Mouse (Mus musculus) stomach, postnatal 0 days (tissue): ENCODE results near the gene Ift88. TPM values are rescaled to one million over a fixed set of nuclear protein-coding genes. Genes with fewer than 3 reads are reported as not detected.

Experiments used
- ATAC-seq: fragments of 200-750 bp; cut with Nextera tagmentation; 2 replicates; pipeline ENCODE4 v1.8.0; 2017; ENCODE audit not compliant: low FRiP score, low TSS enrichment
- DNase-seq: peaks from one replicate; pipeline ENCODE4 v3.0.0-alpha.2; 2016; ENCODE audit warnings: low spot score
- H3K27ac ChIP-seq: fragments of 300-500 bp; sonication (generic); replicated peaks from 2 replicates; pipeline ENCODE4 v1.5.1; 2014; ENCODE audit warnings: mild to moderate bottlenecking, control low read depth
- H3K27me3 ChIP-seq: fragments of 300-500 bp; sonication (generic); 2 replicates; pipeline ENCODE4 v1.6.1; 2014; ENCODE audit warnings: low read length; ENCODE audit not compliant: control insufficient read depth, insufficient read depth
- H3K36me3 ChIP-seq: fragments of 300-500 bp; sonication (generic); 2 replicates; pipeline ENCODE4 v1.6.1; 2014; ENCODE audit warnings: low read length, mixed read lengths; ENCODE audit not compliant: control insufficient read depth, insufficient read depth
- H3K4me1 ChIP-seq: fragments of 300-500 bp; sonication (generic); replicated peaks from 2 replicates; pipeline ENCODE4 v1.6.1; 2014; ENCODE audit warnings: antibody characterized with exemption; ENCODE audit not compliant: control insufficient read depth, insufficient read depth
- H3K4me2 ChIP-seq: fragments of 300-500 bp; sonication (generic); replicated peaks from 2 replicates; pipeline ENCODE4 v1.6.1; 2014; ENCODE audit warnings: low read depth, mild to moderate bottlenecking, control low read depth, moderate library complexity
- H3K4me3 ChIP-seq: fragments of 300-500 bp; sonication (generic); 2 replicates; pipeline ENCODE4 v1.5.1; 2014; ENCODE audit warnings: low read depth, low read length, control low read depth
- H3K9ac ChIP-seq: fragments of 300-500 bp; sonication (generic); 2 replicates; pipeline ENCODE4 v1.6.1; 2014; ENCODE audit warnings: mild to moderate bottlenecking, low read length, control low read depth, mixed read lengths
- H3K9me3 ChIP-seq: fragments of 300-500 bp; sonication (generic); 2 replicates; pipeline ENCODE4 v1.6.1; 2016; ENCODE audit warnings: low read length; ENCODE audit not compliant: control insufficient read depth
- CTCF ChIP-seq: IDR thresholded peaks from 2 replicates; pipeline ENCODE4 v1.5.1; 2016; ENCODE audit warnings: antibody characterized with exemption, low read depth, mild to moderate bottlenecking, moderate library complexity
- EP300 ChIP-seq: optimal IDR thresholded peaks from 2 replicates; pipeline ENCODE3; 2016; ENCODE audit warnings: antibody characterized with exemption
- WGBS: fragments of 180-500 bp; shearing (Covaris S2); extraction: QIAGEN DNeasy Blood & Tissue Kit; methylation state at CpG from one replicate; pipeline ENCODE4 v1.1.7; 2014; 5-methylcytosine and 5-hydroxymethylcytosine counted together
- polyA plus RNA-seq: library from polyadenylated mRNA; unstranded; fragments of >200 nt; fragmentation: Nextera tagmentation; extraction: Ambion mirVana; gene quantifications from 2 replicates; pipeline ENCODE4 v1.2.1, GENCODE M21; 2015

Ift88 gene
- polyA plus RNA-seq, 1 experiment from 2014 or later, result 5.5 TPM

DNA sequence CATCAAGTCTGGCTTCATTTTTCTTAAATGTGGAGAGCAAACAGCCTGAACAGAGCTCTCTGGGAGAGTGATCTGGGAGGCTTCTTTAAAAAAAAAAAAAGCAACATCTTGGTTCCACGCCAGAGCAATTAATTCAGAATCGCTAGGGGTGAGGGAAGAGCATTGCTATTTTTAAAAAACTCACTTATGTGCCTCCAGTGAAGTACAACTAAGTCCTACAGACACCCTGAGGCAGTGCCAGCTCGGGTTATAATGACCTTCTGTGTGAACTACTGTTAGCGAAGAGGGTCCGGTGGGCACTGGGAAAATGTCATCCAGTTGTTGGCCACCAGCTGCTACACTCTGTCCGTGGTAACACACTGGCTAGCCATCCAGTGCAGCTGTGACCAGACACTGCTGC lies 111.8 kb downstream of the Ift88 start:
- no peak overlapping the region for H3K9ac ChIP-seq
- TF ChIP-seq CTCF (no peak), EP300 (no peak)
- no peaks in the 10 kb centered on the region for H3K27me3 ChIP-seq
- 36% methylated on average over 6 of the region's 6 CpGs for WGBS
- no peak overlapping the region for H3K4me3 ChIP-seq
- DNase-seq (no peak), ATAC-seq (peak; percentile 18; the same call in 1 of the 2 replicates)
- H3K4me1 ChIP-seq, result peaks cover 8% of the 10 kb centered on the region
- no peak overlapping the region for H3K4me2 ChIP-seq
- H3K36me3 ChIP-seq, result no peaks in the 10 kb centered on the region
- H3K27ac ChIP-seq, result peak overlapping the region; percentile 88
- H3K9me3 ChIP-seq, result no peaks in the 10 kb centered on the region

DNA sequence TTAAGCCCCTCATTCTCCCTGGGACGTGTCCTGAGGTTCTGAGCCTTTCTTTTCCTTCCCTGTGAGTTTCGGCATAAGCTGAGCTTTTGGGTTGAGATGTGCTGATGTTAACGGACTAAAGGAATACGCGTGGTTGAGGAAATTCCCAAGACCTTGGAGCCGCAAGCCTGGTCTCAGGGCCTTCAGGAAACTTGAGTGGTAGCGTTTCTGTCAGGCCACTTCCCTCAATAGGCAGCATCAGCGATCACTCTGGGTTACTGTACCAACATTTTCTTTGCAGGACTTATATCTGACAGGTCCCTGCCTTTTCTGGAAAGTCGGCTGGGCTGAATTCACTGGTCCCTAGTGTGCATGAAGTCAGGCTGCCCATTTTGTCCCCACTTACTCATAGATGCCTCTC lies 113.0 kb downstream of the Ift88 start:
- DNase-seq (no peak), ATAC-seq (no peak)
- Histone ChIP-seq H3K4me1 (peaks cover 8% of the 10 kb centered on the region), H3K27ac (peak overlapping the region; percentile 71), H3K4me3 (no peak overlapping the region), H3K9ac (no peak overlapping the region), H3K4me2 (no peak overlapping the region), H3K27me3 (no peaks in the 10 kb centered on the region), H3K9me3 (no peaks in the 10 kb centered on the region), H3K36me3 (no peaks in the 10 kb centered on the region)
- TF ChIP-seq EP300 (no peak), CTCF (no peak)
- WGBS, result 54% methylated on average over 9 of the region's 9 CpGs

DNA sequence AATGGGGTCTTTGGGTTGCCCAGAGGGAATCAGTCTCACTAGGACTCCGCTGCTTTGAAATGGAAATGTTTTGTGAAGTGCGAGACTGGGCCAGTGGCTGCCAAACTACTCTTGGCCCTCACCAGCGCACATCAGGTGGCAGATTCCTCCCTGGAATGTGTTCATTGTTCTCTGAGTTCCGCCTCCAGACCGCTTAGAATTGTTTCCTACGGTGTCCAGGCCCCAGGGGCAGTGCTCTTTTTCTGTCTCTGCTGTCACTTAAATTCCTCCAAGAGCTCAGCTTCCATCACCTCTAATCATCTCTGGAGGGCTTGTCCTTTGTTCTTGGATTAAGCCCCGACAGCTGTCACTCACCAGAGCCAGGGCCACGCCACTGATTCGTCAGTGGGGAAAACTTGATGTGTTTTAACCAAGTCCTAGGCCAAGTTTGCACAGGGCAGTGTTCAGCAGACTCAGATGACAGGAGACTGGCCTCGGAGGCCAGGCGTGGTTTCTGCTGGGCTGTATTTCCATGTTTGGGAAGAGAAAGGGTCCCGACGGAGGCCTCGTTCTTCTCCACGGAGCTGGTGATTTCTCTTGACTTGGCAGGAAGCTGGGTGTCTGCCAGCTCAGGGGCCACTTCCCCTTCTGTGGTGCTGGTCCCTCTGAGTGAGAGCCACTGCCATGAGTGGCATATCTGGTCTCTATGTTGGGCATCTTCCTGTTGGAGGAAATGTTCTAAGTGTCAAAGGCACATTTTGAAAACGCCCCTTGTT lies 113.6 kb downstream of the Ift88 start:
- TF ChIP-seq EP300, result no peak
- no peak for TF ChIP-seq CTCF
- Histone ChIP-seq H3K4me3 (no peak overlapping the region), H3K27ac (peak overlapping the region; percentile 71), H3K9ac (no peak overlapping the region; the same call in 1 of the 2 replicates), H3K9me3 (no peaks in the 10 kb centered on the region), H3K36me3 (no peaks in the 10 kb centered on the region), H3K4me2 (0 out of 2 replicates have a peak overlapping the region, but pooled peaks have one; percentile 1), H3K27me3 (no peaks in the 10 kb centered on the region), H3K4me1 (peaks cover 8% of the 10 kb centered on the region)
- ATAC-seq (0 out of 2 replicates have a peak, but pooled peaks have one; percentile 14), DNase-seq (no peak)
- 25% methylated on average over 16 of the region's 16 CpGs for WGBS

DNA sequence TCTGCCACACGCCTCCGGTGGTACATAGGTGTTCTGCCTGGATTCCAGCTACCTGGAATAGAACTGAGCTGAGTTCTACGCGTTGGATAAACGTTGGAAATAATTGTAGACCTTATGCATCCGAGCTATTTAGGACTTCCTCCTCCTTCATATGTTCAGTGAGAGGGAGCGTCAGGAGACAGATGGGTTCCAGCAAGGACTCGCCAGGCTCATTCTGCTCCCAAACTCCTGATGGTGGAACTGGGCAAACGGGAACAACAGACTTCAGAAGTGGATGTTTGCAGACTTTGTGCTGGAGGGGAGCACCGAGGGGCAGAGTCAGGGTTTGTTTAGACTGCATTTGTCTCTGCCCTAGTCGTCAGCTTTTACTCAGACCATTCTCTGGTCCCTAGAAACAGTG lies 116.8 kb downstream of the Ift88 start:
- ATAC-seq, result no peak
- no peaks in the 10 kb centered on the region for H3K27me3 ChIP-seq
- H3K9ac ChIP-seq, result no peak overlapping the region
- no peak for DNase-seq
- H3K4me1 ChIP-seq, result peaks cover 2% of the 10 kb centered on the region; the same call in 1 of the 2 replicates
- 63% methylated on average over 11 of the region's 11 CpGs for WGBS
- no peak overlapping the region for H3K4me2 ChIP-seq
- no peaks in the 10 kb centered on the region for H3K36me3 ChIP-seq
- H3K9me3 ChIP-seq, result no peaks in the 10 kb centered on the region
- H3K4me3 ChIP-seq, result no peak overlapping the region
- H3K27ac ChIP-seq, result no peak overlapping the region
- TF ChIP-seq EP300, result no peak
- TF ChIP-seq CTCF, result 0 out of 2 replicates have a peak, but pooled peaks have one; percentile 1

DNA sequence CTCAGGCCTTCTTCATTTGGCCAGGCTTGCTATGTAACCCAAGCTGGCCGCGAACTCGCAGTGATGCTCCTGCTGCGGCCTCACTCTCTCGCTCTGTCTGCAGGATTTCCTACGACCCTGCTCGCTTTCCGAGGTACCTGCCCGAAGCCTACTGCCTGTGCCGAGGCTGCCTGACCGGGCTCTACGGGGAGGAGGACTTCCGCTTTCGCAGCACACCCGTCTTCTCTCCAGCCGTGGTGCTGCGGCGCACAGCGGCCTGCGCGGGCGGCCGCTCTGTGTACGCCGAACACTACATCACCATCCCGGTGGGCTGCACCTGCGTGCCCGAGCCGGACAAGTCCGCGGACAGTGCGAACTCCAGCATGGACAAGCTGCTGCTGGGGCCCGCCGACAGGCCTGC lies 118.4 kb downstream of the Ift88 start:
- no peak for ATAC-seq
- no peaks in the 10 kb centered on the region for H3K27me3 ChIP-seq
- no peak for TF ChIP-seq EP300
- no peak for TF ChIP-seq CTCF
- H3K9ac ChIP-seq, result no peak overlapping the region
- H3K36me3 ChIP-seq, result no peaks in the 10 kb centered on the region
- 74% methylated on average over 34 of the region's 34 CpGs for WGBS
- peaks cover 2% of the 10 kb centered on the region; the same call in 1 of the 2 replicates for H3K4me1 ChIP-seq
- H3K4me3 ChIP-seq, result no peak overlapping the region
- no peak for DNase-seq
- H3K4me2 ChIP-seq, result no peak overlapping the region; the same call in 1 of the 2 replicates
- H3K27ac ChIP-seq, result no peak overlapping the region
- H3K9me3 ChIP-seq, result no peaks in the 10 kb centered on the region

- H3K4me2 ChIP-seq, result no peak overlapping the region
- no peaks in the 10 kb centered on the region for H3K27me3 ChIP-seq
- no peak overlapping the region for H3K4me3 ChIP-seq
- no peaks in the 10 kb centered on the region for H3K9me3 ChIP-seq
- no peak overlapping the region for H3K27ac ChIP-seq
- DNase-seq (no peak), ATAC-seq (no peak)
- TF ChIP-seq EP300, result no peak
- no peak for TF ChIP-seq CTCF
- no peaks in the 10 kb centered on the region for H3K4me1 ChIP-seq
- no peak overlapping the region for H3K9ac ChIP-seq
- 92% methylated on average over 13 of the region's 13 CpGs for WGBS
- no peaks in the 10 kb centered on the region for H3K36me3 ChIP-seq
Observed at GRCm38 (mm10) chr14:57543420-57544039, 119.7 kb downstream of the Ift88 start.
